Mouse (Mus musculus) kidney, adult 2 months (tissue): ENCODE results near the gene Col6a4.

Experiments used
- CTCF ChIP-seq: fragments of 200-500 bp; conservative IDR thresholded peaks from 2 replicates; pipeline ENCODE4 v1.5.1; 2011; ENCODE audit warnings: low read depth, mild to moderate bottlenecking, control low read depth, low read length, moderate library complexity, mixed read lengths; ENCODE audit not compliant: insufficient read depth, insufficient read length
- POLR2A ChIP-seq: fragments of 200-500 bp; IDR thresholded peaks from one replicate; pipeline ENCODE4 v1.6.1; 2011; ENCODE audit warnings: low read depth, low read length, control low read depth

GRCm38 (mm10) chr9:105949755-105950154 lies 146.8 kb downstream of the Col6a4 start:
- TF ChIP-seq CTCF (no peak), POLR2A (no peak)
